ENCODE assay signal across 9 mouse cellular contexts in the genomic region with DNA sequence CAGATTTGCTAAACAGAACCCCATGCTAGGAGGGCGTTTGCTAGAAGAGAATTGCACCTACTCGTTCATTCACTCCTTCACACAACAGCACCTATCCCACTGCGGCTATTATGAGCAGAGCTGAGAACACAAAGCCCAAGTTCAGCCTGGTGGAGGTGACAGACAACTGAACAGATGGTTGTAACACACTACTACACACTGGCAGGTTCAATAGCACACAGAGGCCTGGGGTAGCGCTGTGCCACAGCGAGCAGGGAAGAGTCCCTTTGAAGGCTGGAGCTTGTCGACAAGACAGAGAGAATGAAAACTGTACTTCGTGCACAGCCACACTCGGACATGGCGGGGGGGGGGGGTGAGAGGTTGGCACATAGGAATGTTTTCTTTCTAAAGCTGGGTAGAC. TPM values are rescaled to one million over a fixed set of nuclear protein-coding genes. Genes with fewer than 3 reads are reported as not detected.
DNase-seq lines count a peak whose midpoint lies in the region; ATAC-seq lines count a peak whose summit lies in the region.
"Had no signal": no experiment of that assay in that cellular context is flagged by ENCODE, and none has a peak within 500 bp of the region (broad histone marks: within the 10 kb centered on the region; RNA-seq: fewer than 3 reads in every experiment).

No protein-coding gene starts in this region.

- peak; percentile 99 for ATAC-seq in frontal cortex, adult (ENCODE audit: low TSS enrichment)
- no peak for ATAC-seq in stomach, embryonic 15.5 days (ENCODE audit: insufficient read depth, low FRiP score, low read depth)
- ATAC-seq in monocyte, adult 5-6 weeks (replicated peaks; ENCODE audit: insufficient number of reproducible peaks, low FRiP score, low TSS enrichment, poor library complexity, severe bottlenecking), result no peak
- no peak for ATAC-seq in activated CD4-positive, CD25-positive, alpha-beta regulatory T cell, adult 4 months

- 0 out of 2 replicates have a peak, but pooled peaks cover 2% of the 10 kb centered on the region for H3K4me1 ChIP-seq in stomach, embryonic 15.5 days

- H3K27me3 ChIP-seq in stomach, embryonic 15.5 days (replicated peaks), result no peaks in the 10 kb centered on the region

- no peak overlapping the region for H3K4me3 ChIP-seq in stomach, embryonic 15.5 days (replicated peaks)
- H3K4me3 ChIP-seq: myocyte had no signal

- no peak overlapping the region for H3K4me2 ChIP-seq in stomach, embryonic 15.5 days

- peak; percentile 40 for DNase-seq in ZHBTc4 (ENCODE audit: low read depth, low spot score)
- peak; percentile 58 for DNase-seq in cerebellum, adult 11-12 months
- peak; percentile 19 to 48 for DNase-seq in left cerebral cortex, adult 9 months (ENCODE audit: low spot score in 2 of 2)
- no peak for DNase-seq in urinary bladder, postnatal 14 days (ENCODE audit: low spot score)

- H3K9me3 ChIP-seq in stomach, embryonic 15.5 days, result no peaks in the 10 kb centered on the region

- H3K27ac ChIP-seq in stomach, embryonic 15.5 days, result 0 out of 2 replicates have a peak overlapping the region, but pooled peaks have one; percentile 64

- H3K36me3 ChIP-seq in stomach, embryonic 15.5 days, result no peaks in the 10 kb centered on the region

- WGBS in stomach, embryonic 15.5 days, result 58% methylated on average over 9 of the region's 9 CpGs

- H3K9ac ChIP-seq in stomach, embryonic 15.5 days, result no peak overlapping the region

RNA-seq across cellular contexts. Expression of a gene that starts 31.6 kb away (rescaled TPM):
- 29.9 and 32.5 TPM in 2 replicates for polyA plus RNA-seq in stomach, embryonic 15.5 days (2015; fragmentation: Nextera tagmentation; extraction: Ambion mirVana)
- 24.6 to 84.4 TPM (median 60.5 TPM) in 3 replicates for total RNA-seq in monocyte, adult 5-6 weeks (2017)
- 10 to 100 TPM; 28.7 to 40.9 TPM for polyA plus RNA-seq in activated CD4-positive, CD25-positive, alpha-beta regulatory T cell, adult 4 months (2017; shearing (Covaris generic))
